Mouse (Mus musculus) limb, embryonic 13.5 days (tissue): ENCODE measurements around the gene Dexi. TPM values are rescaled to one million over a fixed set of nuclear protein-coding genes. Genes with fewer than 3 reads are reported as not detected.

Experiments
- ATAC-seq: fragments of 200-750 bp; cut with Nextera tagmentation; 2 replicates; pipeline ENCODE4 v1.8.0; 2017; ENCODE audit warnings: low read depth, moderate number of reproducible peaks, moderate TSS enrichment; ENCODE audit not compliant: low FRiP score
- H3K27ac ChIP-seq: fragments of 300-500 bp; sonication (generic); 2 replicates; pipeline ENCODE4 v1.5.1; 2015; ENCODE audit warnings: inconsistent platforms, mild to moderate bottlenecking, moderate library complexity
- H3K27me3 ChIP-seq: fragments of 300-500 bp; sonication (generic); 2 replicates; pipeline ENCODE4 v1.6.1; 2015; ENCODE audit warnings: mild to moderate bottlenecking, inconsistent platforms
- H3K36me3 ChIP-seq: fragments of 300-500 bp; sonication (generic); 2 replicates; pipeline ENCODE4 v1.6.1; 2015; ENCODE audit warnings: inconsistent platforms, mild to moderate bottlenecking, moderate library complexity
- H3K4me1 ChIP-seq: fragments of 300-500 bp; sonication (generic); 2 replicates; pipeline ENCODE4 v1.6.1; 2015; ENCODE audit warnings: inconsistent platforms
- H3K4me2 ChIP-seq: fragments of 300-500 bp; sonication (generic); replicated peaks from 2 replicates; pipeline ENCODE4 v1.6.1; 2015; ENCODE audit warnings: inconsistent platforms, mild to moderate bottlenecking, moderate library complexity
- H3K4me3 ChIP-seq: fragments of 300-500 bp; sonication (generic); 2 replicates; pipeline ENCODE4 v1.5.1; 2015; ENCODE audit warnings: moderate library complexity, mild to moderate bottlenecking, inconsistent platforms
- H3K9ac ChIP-seq: fragments of 300-500 bp; sonication (generic); 2 replicates; pipeline ENCODE4 v1.6.1; 2015; ENCODE audit warnings: mild to moderate bottlenecking, inconsistent platforms
- H3K9me3 ChIP-seq: fragments of 300-500 bp; sonication (generic); 2 replicates; pipeline ENCODE4 v1.6.1; 2016; ENCODE audit warnings: inconsistent platforms
- WGBS: fragments of 180-500 bp; shearing (Covaris S2); methylation state at CpG from one replicate; pipeline ENCODE4 v1.1.7; 2015; 5-methylcytosine and 5-hydroxymethylcytosine counted together
- polyA plus RNA-seq: library from polyadenylated mRNA; unstranded; fragments of >200 nt; fragmentation: Nextera tagmentation; extraction: Ambion mirVana; gene quantifications from 2 replicates; pipeline ENCODE4 v1.2.1, GENCODE M21; 2015

Gene Dexi
- polyA plus RNA-seq, 1 experiment from 2014 or later = 23.5 TPM

DNA sequence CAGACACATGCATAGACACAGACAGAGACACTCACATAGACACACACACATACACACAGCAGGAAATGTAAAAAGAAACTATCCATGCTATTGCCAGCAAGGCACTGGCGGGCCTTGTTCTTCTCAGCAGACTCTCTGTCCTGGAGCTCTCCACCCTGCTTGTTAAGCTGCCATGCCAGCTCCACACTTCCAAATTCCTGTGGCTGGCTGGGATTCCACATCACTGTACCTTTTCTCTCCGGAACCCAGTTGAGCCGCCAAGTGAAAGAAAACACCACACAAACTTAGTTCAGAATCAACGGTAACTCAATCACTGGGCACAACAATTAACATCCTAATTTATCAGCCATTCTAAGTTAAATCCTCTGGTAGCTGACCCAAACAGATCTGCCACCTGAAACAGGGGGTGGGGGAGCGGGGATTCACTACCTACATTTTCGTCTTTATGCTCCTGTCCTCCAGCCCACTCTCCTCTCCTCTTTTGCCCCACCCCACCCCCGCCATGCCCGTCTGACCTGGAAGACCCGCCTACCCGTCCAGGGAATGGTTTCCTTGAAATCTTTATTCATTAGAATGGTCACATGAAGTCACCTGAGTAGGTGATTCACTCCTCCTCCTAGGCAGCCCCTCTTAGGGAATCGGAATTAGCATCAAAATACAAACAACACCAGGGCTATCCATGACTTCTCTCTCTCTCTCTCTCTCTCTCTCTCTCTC is 75.3 kb downstream of the Dexi start:
- 30% methylated on average over 11 of the region's 11 CpGs for WGBS
- ATAC-seq = no peak
- Histone ChIP-seq H3K27me3 (no peaks in the 10 kb centered on the region), H3K9ac (no peak overlapping the region), H3K4me2 (no peak overlapping the region), H3K36me3 (no peaks in the 10 kb centered on the region), H3K4me3 (no peak overlapping the region), H3K4me1 (0 out of 2 replicates have a peak, but pooled peaks cover 6% of the 10 kb centered on the region), H3K9me3 (no peaks in the 10 kb centered on the region), H3K27ac (no peak overlapping the region; the same call in 1 of the 2 replicates)

DNA sequence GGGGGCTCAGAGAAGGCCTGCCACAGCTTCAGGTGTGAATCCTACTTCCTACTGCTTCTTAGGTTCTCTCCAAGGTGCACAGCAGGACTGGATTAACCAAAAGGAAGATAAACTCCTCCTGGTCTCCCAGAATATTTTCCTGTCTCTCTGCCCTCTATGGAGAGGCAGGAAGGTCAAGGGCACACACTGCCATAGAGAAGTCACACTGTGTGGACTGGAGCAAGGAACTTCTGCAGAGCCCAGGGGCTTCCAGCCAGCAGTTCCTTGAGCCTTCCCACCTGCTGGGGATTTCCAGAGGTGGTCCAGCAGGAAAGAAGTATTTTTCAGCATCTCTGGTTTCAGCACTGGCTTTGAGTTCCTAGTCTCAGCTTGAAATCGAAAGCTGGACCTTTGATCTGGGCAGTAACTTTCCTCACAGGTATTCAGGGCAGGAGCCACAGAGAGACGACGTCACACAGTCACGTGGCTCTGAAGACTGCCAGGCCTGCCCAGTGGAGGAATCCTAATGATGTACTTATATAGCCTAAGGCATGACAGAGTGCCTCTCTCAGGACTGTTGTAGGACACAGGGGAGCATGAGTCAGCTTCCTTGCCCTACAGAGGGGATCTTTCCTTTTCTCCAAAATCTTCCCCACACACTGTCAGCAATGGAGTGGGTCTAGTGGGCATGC is 77.7 kb downstream of the Dexi start:
- H3K36me3 ChIP-seq = no peaks in the 10 kb centered on the region
- 0 out of 2 replicates have a peak, but pooled peaks cover 6% of the 10 kb centered on the region for H3K4me1 ChIP-seq
- WGBS = 9% methylated on average over 4 of the region's 4 CpGs
- no peak overlapping the region for H3K4me3 ChIP-seq
- H3K9ac ChIP-seq = no peak overlapping the region
- H3K27ac ChIP-seq = no peak overlapping the region
- no peaks in the 10 kb centered on the region for H3K27me3 ChIP-seq
- no peaks in the 10 kb centered on the region for H3K9me3 ChIP-seq
- ATAC-seq = no peak
- H3K4me2 ChIP-seq = no peak overlapping the region

DNA sequence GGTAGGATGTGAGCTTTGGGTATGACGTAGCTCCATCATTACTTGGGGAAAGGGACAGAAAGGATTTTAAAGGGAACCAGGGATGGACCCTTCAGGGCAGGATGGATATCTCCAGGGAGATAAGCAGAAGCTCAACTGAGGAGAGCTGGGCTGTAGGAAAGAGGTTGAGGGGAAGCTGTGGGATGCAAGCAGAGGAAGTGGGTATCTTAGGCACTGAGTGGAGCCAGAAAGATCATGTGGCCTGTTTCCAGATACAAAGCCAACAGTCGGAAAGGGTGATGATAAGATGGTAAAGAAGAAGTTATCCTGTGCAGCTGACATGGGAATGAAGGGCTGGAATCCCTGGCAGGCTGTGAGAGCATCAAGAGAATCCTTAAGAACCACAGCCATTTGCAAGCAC is 81.7 kb downstream of the Dexi start:
- H3K4me1 ChIP-seq = 0 out of 2 replicates have a peak, but pooled peaks cover 6% of the 10 kb centered on the region
- H3K9me3 ChIP-seq = no peaks in the 10 kb centered on the region
- ATAC-seq = no peak
- no peak overlapping the region for H3K27ac ChIP-seq
- H3K4me3 ChIP-seq = no peak overlapping the region
- H3K27me3 ChIP-seq = no peaks in the 10 kb centered on the region
- H3K36me3 ChIP-seq = no peaks in the 10 kb centered on the region
- 85% methylated on average over 2 of the region's 2 CpGs for WGBS
- H3K9ac ChIP-seq = no peak overlapping the region
- no peak overlapping the region for H3K4me2 ChIP-seq

DNA sequence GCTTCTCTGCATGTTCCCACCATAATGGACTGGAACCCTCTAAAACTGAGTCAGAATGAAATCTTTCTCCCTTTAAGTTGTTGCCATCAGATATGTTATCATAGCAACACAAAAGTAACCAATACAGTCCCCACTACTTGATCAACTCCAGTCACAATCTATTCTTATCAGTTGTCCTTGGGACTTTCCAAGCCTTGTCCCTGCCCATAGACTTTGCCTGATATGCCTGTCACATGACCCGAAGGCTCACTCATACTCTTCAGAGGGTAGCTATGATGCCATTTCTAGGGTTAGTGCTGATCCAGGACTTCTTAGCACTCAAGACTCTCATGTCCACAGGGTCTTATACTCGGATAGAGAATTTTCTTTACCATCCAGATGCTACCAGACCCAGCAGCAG is 82.7 kb downstream of the Dexi start:
- Histone ChIP-seq H3K4me3 (no peak overlapping the region), H3K9me3 (no peaks in the 10 kb centered on the region), H3K27me3 (no peaks in the 10 kb centered on the region), H3K4me1 (0 out of 2 replicates have a peak, but pooled peaks cover 7% of the 10 kb centered on the region), H3K27ac (no peak overlapping the region), H3K4me2 (no peak overlapping the region), H3K9ac (no peak overlapping the region), H3K36me3 (no peaks in the 10 kb centered on the region)
- 74% methylated on average over 2 of the region's 2 CpGs for WGBS
- ATAC-seq = no peak

DNA sequence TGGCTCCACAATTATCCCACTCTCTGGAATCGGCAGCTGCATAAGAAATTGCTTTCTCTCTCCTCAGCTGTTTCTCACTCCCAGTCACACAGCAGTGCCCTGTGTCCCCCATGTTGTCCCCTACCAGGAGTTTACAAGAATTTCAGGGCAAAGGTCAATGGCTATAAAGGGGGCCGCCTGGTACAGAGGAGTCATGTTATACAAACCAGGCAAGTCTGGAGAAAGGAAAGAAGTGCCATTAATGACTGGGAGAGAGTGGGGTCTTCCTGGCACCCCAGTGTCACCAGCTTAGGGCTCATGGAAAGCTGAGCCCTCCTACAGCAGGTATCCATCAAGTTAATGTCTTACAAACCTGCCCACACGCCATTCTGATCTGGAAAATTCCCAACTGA is 88.3 kb downstream of the Dexi start:
- H3K27me3 ChIP-seq = no peaks in the 10 kb centered on the region
- no peak overlapping the region for H3K4me2 ChIP-seq
- ATAC-seq = no peak
- no peaks in the 10 kb centered on the region for H3K36me3 ChIP-seq
- no peak overlapping the region for H3K9ac ChIP-seq
- peaks cover 12% of the 10 kb centered on the region for H3K4me1 ChIP-seq
- no peak overlapping the region for H3K4me3 ChIP-seq
- 6% methylated on average over 3 of the region's 3 CpGs for WGBS
- no peaks in the 10 kb centered on the region for H3K9me3 ChIP-seq
- no peak overlapping the region for H3K27ac ChIP-seq

DNA sequence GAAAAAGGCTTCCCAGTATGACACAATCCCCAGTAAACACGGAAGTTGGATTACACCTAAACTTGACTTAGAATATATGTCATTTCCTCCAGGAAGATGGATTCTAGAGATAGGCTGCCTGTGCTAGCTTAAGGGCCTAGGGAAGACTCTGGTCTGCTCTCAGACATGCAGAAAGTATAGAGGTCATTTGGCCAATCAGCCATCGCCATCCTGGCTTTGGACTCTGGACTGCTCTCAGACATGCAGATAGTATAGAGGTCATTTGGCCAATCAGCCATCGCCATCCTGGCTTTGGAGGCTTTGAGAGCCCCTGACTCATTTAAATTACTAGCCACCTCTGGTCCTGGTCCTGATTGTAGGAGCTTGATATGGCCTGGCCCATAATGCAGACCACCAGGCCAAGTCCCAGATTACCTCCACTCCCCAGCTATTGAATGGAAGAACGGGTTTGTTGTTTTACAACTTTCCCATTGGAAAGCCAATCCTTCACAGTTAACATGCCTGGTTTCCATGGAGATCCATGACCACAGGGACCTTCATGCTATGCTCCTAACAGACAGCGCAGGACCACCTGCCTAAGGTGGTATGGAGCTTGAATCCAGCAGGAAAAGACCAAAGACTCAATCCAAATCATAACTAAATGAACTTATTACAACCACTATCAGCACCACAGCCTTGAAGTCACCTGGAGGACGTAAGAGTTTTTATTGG is 88.8 kb downstream of the Dexi start:
- no peak overlapping the region for H3K4me3 ChIP-seq

More for the DNA sequence above, 88.8 kb downstream of the Dexi start:
- peaks cover 12% of the 10 kb centered on the region for H3K4me1 ChIP-seq
- no peak overlapping the region for H3K4me2 ChIP-seq
- H3K9ac ChIP-seq = no peak overlapping the region
- WGBS = 36% methylated on average over 6 of the region's 6 CpGs
- no peak overlapping the region for H3K27ac ChIP-seq
- ATAC-seq = no peak
- H3K36me3 ChIP-seq = no peaks in the 10 kb centered on the region
- H3K27me3 ChIP-seq = no peaks in the 10 kb centered on the region
- H3K9me3 ChIP-seq = no peaks in the 10 kb centered on the region

Other genes starting within 250 kb of the Dexi start
- 20.4 and 22.5 TPM in 2 replicates for gene Emp2, start 229.1 kb downstream of the Dexi start, polyA plus RNA-seq
- 0.15 and 0.34 TPM in 2 replicates for gene Tekt5, start 147.6 kb downstream of the Dexi start, polyA plus RNA-seq
- 60.0 and 64.0 TPM in 2 replicates for gene Nubp1, start 131.1 kb downstream of the Dexi start, polyA plus RNA-seq
- 22.5 and 23.2 TPM in 2 replicates for gene Tvp23a, start 95.7 kb downstream of the Dexi start, polyA plus RNA-seq
- gene Ciita, start 63.0 kb downstream of the Dexi start, polyA plus RNA-seq = 0.37 and 0.40 TPM in 2 replicates
- gene Clec16a, start 2.3 kb upstream of the Dexi start, polyA plus RNA-seq = 38.2 and 42.1 TPM in 2 replicates
- gene Socs1, start 242.5 kb upstream of the Dexi start, polyA plus RNA-seq = 15.3 and 15.5 TPM in 2 replicates
- gene Tnp2, start 245.6 kb upstream of the Dexi start, polyA plus RNA-seq = not detected in 2 replicates
- not detected in 2 replicates for gene Prm3, start 247.9 kb upstream of the Dexi start, polyA plus RNA-seq